Mouse (Mus musculus) myocyte (in vitro differentiated cells): ENCODE results near the gene Zdhhc4.

Source experiments
- CEBPB ChIP-seq: IDR thresholded peaks from 2 replicates; pipeline ENCODE4 v1.6.1; 2011; ENCODE audit warnings: mild to moderate bottlenecking, moderate library complexity; ENCODE audit not compliant: poor library complexity, insufficient read depth, severe bottlenecking
- E2F4 ChIP-seq: IDR thresholded peaks from one replicate; pipeline ENCODE4 v1.6.1; 2011; ENCODE audit warnings: mild to moderate bottlenecking, control low read depth, moderate library complexity; ENCODE audit not compliant: insufficient read depth
- MAX ChIP-seq: IDR thresholded peaks from one replicate; pipeline ENCODE4 v1.6.1; 2011; ENCODE audit warnings: low read depth, mild to moderate bottlenecking, control low read depth
- MYOD1 ChIP-seq, 3 experiments: IDR thresholded peaks; one replicate each; pipeline ENCODE4 v1.6.1; 2011; ENCODE audit warnings: control low read depth in 2 of 3, low read depth in 2 of 3, mild to moderate bottlenecking in 2 of 3, moderate library complexity in 1 of 3; ENCODE audit not compliant: insufficient read length in 2 of 3, control insufficient read depth in 1 of 3
- MYOG ChIP-seq, 3 experiments: IDR thresholded peaks; one replicate each; pipeline ENCODE4 v1.6.1; 2011; ENCODE audit warnings: control low read depth in 2 of 3, low read depth in 2 of 3, mild to moderate bottlenecking in 2 of 3; ENCODE audit not compliant: insufficient read length in 2 of 3, control insufficient read depth in 1 of 3, insufficient read depth in 1 of 3
- POLR2A ChIP-seq: IDR thresholded peaks from one replicate; pipeline ENCODE4 v1.6.1; 2011; ENCODE audit warnings: low read depth, mild to moderate bottlenecking, control low read depth, moderate library complexity; ENCODE audit not compliant: insufficient read length
- POLR2AphosphoS2 ChIP-seq: IDR thresholded peaks from one replicate; pipeline ENCODE4 v1.6.1; 2011; ENCODE audit warnings: low read depth, control low read depth; ENCODE audit not compliant: insufficient read length
- REST ChIP-seq: IDR thresholded peaks from one replicate; pipeline ENCODE4 v1.6.1; 2011; ENCODE audit warnings: mild to moderate bottlenecking, control low read depth, moderate library complexity; ENCODE audit not compliant: insufficient read depth, insufficient read length
- SRF ChIP-seq: IDR thresholded peaks from one replicate; pipeline ENCODE4 v1.6.1; 2011; ENCODE audit warnings: low read depth; ENCODE audit not compliant: control insufficient read depth, insufficient read length
- TCF12 ChIP-seq: IDR thresholded peaks from one replicate; pipeline ENCODE4 v1.6.1; 2011; ENCODE audit warnings: mild to moderate bottlenecking, control low read depth; ENCODE audit not compliant: poor library complexity, insufficient read depth, severe bottlenecking
- TCF3 ChIP-seq: IDR thresholded peaks from one replicate; pipeline ENCODE4 v1.6.1; 2011; ENCODE audit warnings: low read depth, control low read depth; ENCODE audit not compliant: insufficient read length
- USF1 ChIP-seq: IDR thresholded peaks from one replicate; pipeline ENCODE4 v1.6.1; 2011; ENCODE audit warnings: low read depth, mild to moderate bottlenecking, control low read depth, moderate library complexity

DNA sequence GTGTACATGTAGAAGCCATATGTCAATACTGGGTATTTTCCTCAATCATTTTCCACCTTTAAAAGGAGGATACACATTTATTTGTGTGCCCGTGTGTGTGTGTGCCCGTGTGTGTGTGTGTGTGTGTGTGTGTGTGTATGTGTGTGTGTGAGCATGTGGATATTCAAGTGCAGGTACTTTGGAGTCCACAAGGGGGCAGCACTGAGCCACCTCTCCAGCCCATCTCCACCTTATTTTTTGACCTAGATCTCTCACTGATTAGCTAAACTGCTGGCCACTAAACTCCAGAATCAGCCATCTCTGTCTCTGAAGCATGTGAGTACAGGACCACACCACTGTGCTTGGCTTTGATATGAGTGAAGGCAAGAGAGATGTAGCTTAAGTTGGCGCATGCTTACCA is 34.2 kb downstream of the Zdhhc4 start:
- TF ChIP-seq POLR2A (no peak), MAX (no peak), TCF3 (no peak), USF1 (no peak), POLR2AphosphoS2 (no peak), TCF12 (no peak), SRF (no peak), CEBPB (no peak), E2F4 (no peak), MYOG (IDR thresholded peaks at IDR 0.05; ENCODE audit: control insufficient read depth in 1 of 3, insufficient read depth in 1 of 3, insufficient read length in 2 of 3, low read depth in 2 of 3) (no peak), REST (no peak), MYOD1 (IDR thresholded peaks at IDR 0.05; ENCODE audit: control insufficient read depth in 1 of 3, insufficient read length in 2 of 3, low read depth in 2 of 3) (no peak)
